In genomic region chr13:115742080-115742479, GRCm38 (mm10) we compare ENCODE assay signal across 5 mouse cellular contexts.
DNase-seq lines count a peak whose midpoint lies in the region; ATAC-seq lines count a peak whose summit lies in the region.
"Not testable (repeated sequence)": the region's sequence is repeated elsewhere in the genome, so short reads cannot be mapped to it uniquely, and the experiment has no call there.

No protein-coding gene starts in this region.

- not testable (repeated sequence) for H3K27me3 ChIP-seq in embryonic facial prominence, embryonic 11.5 days (ENCODE audit: control insufficient read depth, insufficient read depth, low read length); forebrain, embryonic 12.5 days; hindbrain, embryonic 12.5 days; liver, embryonic 13.5 days; midbrain, embryonic 13.5 days

- not testable (repeated sequence) for H3K4me2 ChIP-seq in embryonic facial prominence, embryonic 11.5 days (ENCODE audit: low read depth, low read length); forebrain, embryonic 12.5 days; hindbrain, embryonic 12.5 days (replicated peaks); liver, embryonic 13.5 days; midbrain, embryonic 13.5 days (replicated peaks)

- DNase-seq in embryonic facial prominence, embryonic 11.5 days (ENCODE audit: low spot score); liver, embryonic 13.5 days: not testable (repeated sequence)

- H3K4me1 ChIP-seq in embryonic facial prominence, embryonic 11.5 days (ENCODE audit: control insufficient read depth, insufficient read depth, low read length); forebrain, embryonic 12.5 days; hindbrain, embryonic 12.5 days; liver, embryonic 13.5 days (replicated peaks); midbrain, embryonic 13.5 days (replicated peaks): not testable (repeated sequence)

- not testable (repeated sequence) for H3K9ac ChIP-seq in embryonic facial prominence, embryonic 11.5 days (replicated peaks; ENCODE audit: low read length); forebrain, embryonic 12.5 days; hindbrain, embryonic 12.5 days; liver, embryonic 13.5 days; midbrain, embryonic 13.5 days (replicated peaks)

- 0 out of 2 replicates have a peak, but pooled peaks have one; percentile 72 for ATAC-seq in embryonic facial prominence, embryonic 11.5 days (replicated peaks; ENCODE audit: insufficient number of reproducible peaks, low FRiP score, low TSS enrichment, low read depth)
- ATAC-seq in forebrain, embryonic 12.5 days (ENCODE audit: low FRiP score): peak; percentile 46; the same call in 1 of the 2 replicates
- 0 out of 2 replicates have a peak, but pooled peaks have one; percentile 50 for ATAC-seq in hindbrain, embryonic 12.5 days (ENCODE audit: low FRiP score)
- peak; percentile 48; the same call in 1 of the 2 replicates for ATAC-seq in liver, embryonic 13.5 days (ENCODE audit: low read depth)
- ATAC-seq in midbrain, embryonic 13.5 days: peak; percentile 60; the same call in 1 of the 2 replicates

- not testable (repeated sequence) for H3K36me3 ChIP-seq in embryonic facial prominence, embryonic 11.5 days (replicated peaks; ENCODE audit: control insufficient read depth, insufficient read depth, low read depth, low read length); forebrain, embryonic 12.5 days (replicated peaks); hindbrain, embryonic 12.5 days; liver, embryonic 13.5 days; midbrain, embryonic 13.5 days

- H3K4me3 ChIP-seq in embryonic facial prominence, embryonic 11.5 days (ENCODE audit: low read depth, low read length); forebrain, embryonic 12.5 days (replicated peaks); hindbrain, embryonic 12.5 days; liver, embryonic 13.5 days (replicated peaks); midbrain, embryonic 13.5 days (replicated peaks): not testable (repeated sequence)

- not testable (repeated sequence) for H3K9me3 ChIP-seq in embryonic facial prominence, embryonic 11.5 days (replicated peaks; ENCODE audit: control insufficient read depth, low read length); forebrain, embryonic 12.5 days; hindbrain, embryonic 12.5 days (replicated peaks); liver, embryonic 13.5 days (replicated peaks); midbrain, embryonic 13.5 days

- WGBS in embryonic facial prominence, embryonic 11.5 days: 60% methylated on average over 1 of the region's 1 CpGs
- WGBS in forebrain, embryonic 12.5 days: 78% methylated on average over 1 of the region's 1 CpGs
- 82% methylated on average over 1 of the region's 1 CpGs for WGBS in hindbrain, embryonic 12.5 days
- WGBS in liver, embryonic 13.5 days (ENCODE audit: insufficient replicate concordance): 64% methylated on average over 1 of the region's 1 CpGs
- 91% methylated on average over 1 of the region's 1 CpGs for WGBS in midbrain, embryonic 13.5 days

- H3K27ac ChIP-seq in embryonic facial prominence, embryonic 11.5 days (replicated peaks; ENCODE audit: low read depth, low read length); forebrain, embryonic 12.5 days; hindbrain, embryonic 12.5 days; liver, embryonic 13.5 days; midbrain, embryonic 13.5 days: not testable (repeated sequence)
